Mouse (Mus musculus) layer of hippocampus, adult 9-10 months (tissue): Measurements from ENCODE around the gene Car9.
A peak's percentile ranks its signal among the peaks of the same experiment; 100 is the strongest.

ENCODE experiments used
- DNase-seq: peaks from one replicate; pipeline ENCODE4 v3.0.0; 2022; ENCODE audit warnings: low spot score

Gene Car9

GRCm38 (mm10) chr4:43493846-43494240, 12.9 kb upstream of the Car9 start:
- no peak for DNase-seq

- no peak for DNase-seq
Measured at GRCm38 (mm10) chr4:43496587-43496986, 10.2 kb upstream of the Car9 start.

- DNase-seq, result no peak
Measured at GRCm38 (mm10) chr4:43497405-43497804, 9.4 kb upstream of the Car9 start.

- no peak for DNase-seq
Measured at GRCm38 (mm10) chr4:43497946-43498345, 8.8 kb upstream of the Car9 start.

GRCm38 (mm10) chr4:43498983-43499382, 7.8 kb upstream of the Car9 start:
- DNase-seq, result no peak

DNA sequence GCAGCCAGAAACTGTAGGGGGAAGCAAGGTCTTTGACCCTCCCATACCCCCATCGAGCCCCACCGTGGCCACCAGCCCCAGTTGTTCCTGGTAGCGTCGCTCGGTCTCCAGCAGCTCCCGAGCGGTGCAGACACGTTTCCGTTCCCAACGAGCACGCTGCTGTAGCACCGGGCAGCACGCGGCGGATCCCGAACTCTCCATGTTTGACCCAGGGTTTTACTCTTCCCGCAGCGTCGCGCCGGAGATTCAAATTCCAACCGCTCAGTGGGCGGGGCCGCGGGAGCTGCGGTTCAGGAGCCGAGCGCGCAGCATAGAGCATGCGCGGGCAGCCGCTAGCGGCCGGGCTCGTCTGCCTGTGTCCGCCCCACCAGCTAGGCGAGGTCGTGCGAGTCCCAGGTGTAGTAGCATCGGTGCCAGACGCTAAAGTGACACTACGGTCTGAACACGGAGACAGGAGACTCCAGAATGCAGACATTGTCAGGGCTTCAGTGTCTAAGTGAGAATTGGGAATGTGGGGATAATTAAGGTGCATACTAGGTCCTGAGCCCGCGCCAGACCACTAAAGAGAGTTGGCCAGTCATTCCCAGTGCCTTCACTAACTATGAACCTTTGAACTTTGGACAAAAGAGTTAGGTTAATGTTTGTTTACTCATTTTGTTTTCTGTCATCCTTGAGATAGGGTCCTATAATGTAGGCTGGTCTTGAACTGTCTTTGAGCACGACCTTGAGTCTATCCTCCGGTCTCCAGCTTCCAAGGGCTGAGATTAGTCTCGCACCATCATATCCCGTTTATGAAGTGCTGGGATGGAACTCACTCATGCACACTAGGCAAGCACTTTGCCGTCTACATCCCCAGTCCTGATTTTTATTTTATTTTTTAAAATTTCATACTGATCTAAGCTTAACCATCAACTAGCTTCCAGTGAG, 7.1 kb upstream of the Car9 start, which contains the start of gene Arhgef39:
Gene Arhgef39, minus strand, starts transcription at position 289 of the 927 bp plus-strand sequence.
- DNase-seq, result no peak

GRCm38 (mm10) chr4:43503041-43503440, 3.7 kb upstream of the Car9 start:
- DNase-seq, result no peak

DNA sequence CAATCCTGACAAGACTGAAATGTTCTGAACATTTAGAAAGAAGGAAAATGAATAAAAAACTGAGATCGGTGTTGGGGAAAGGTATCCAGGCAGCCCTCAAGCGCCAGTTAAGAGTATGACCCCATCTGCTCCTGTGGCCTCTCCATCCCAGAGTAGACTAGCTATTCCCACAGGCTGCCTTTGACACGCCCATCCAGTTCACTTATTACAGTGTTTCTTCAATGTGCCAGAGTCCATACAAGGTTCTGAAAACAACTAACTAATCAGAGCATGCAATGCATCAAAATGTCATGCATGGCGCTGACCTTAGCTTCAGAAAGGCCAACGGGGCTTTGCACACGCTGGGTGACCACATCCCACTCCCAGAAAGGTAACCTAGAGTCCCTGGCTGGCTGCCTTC, 3.3 kb upstream of the Car9 start:
- DNase-seq, result no peak

- no peak for DNase-seq
Measured at GRCm38 (mm10) chr4:43504269-43504668, 2.5 kb upstream of the Car9 start.

DNA sequence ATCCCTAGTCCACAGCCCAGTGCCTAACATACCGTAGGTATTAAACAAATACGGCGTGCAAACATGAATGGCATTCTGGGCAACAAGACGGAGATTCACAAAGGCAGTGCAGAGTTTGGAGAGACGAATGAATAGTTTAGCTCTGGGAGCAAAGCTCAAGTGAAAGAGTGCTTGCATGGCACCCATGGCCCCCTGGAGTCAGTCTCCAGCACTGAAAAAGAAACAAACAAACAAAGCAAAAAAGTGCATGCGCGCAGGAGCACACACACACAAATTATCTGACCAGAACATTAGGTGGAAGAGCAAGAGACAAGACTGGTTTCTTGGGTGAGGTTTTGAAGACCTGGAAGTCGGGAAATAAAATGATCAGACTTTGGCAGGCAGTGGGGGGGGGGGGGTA, 692 bp upstream of the Car9 start:
- no peak for DNase-seq

- no peak for DNase-seq
Measured at GRCm38 (mm10) chr4:43507938-43508665, 1.3 kb downstream of the Car9 start.

- DNase-seq, result no peak
Measured at GRCm38 (mm10) chr4:43508666-43508997, 1.9 kb downstream of the Car9 start.

DNA sequence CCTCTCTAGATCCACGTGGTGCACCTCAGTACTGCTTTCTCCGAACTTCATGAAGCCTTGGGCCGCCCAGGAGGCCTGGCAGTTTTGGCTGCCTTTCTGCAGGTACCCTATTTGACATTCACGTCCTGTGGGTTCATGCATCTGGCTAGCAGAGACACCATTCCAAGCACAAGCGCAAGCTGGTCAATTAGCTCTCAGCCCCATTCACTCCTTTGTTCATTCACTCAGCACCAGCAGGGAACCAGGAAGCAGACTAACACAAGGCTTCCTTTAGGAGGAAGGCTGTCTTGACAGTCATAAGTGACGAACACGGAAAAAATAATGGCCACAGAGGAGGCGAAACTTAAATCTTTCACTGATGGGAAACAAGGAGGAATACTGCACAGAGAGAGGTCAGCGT, 2.3 kb downstream of the Car9 start:
- DNase-seq, result no peak

DNA sequence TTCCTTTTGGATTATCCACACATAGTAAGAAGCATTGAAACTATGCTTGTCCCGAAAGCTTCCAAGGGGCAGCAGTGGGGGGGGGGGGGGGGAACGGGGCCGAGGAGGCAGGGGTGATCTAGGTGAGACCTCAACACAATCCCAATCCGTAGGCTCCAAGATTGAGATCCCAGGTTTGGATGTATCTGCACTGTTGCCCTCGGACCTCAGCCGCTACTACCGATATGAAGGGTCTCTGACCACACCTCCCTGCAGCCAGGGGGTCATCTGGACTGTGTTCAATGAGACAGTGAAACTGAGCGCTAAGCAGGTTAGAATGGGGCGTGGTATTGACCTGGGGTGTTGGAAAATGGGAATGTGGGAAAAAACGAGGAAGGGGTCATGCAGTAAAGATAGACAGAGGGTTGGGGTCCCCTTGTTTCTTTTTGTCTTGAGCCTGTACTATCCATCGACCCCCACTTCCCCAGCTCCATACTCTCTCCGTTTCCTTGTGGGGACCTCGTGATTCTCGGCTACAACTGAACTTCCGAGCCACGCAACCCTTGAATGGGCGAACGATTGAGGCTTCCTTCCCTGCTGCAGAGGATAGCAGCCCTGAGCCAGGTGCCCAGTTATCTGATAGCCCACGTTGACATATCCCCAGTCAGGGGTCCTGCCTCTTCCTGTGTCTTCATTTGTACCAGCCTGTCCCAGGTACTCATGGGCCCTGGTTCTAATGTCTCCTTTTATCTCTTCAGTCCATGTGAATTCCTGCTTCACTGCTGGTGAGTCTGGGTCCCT, 5.1 kb downstream of the Car9 start:
- DNase-seq, result no peak

- no peak for DNase-seq
Measured at GRCm38 (mm10) chr4:43512653-43513052, 5.9 kb downstream of the Car9 start.

DNA sequence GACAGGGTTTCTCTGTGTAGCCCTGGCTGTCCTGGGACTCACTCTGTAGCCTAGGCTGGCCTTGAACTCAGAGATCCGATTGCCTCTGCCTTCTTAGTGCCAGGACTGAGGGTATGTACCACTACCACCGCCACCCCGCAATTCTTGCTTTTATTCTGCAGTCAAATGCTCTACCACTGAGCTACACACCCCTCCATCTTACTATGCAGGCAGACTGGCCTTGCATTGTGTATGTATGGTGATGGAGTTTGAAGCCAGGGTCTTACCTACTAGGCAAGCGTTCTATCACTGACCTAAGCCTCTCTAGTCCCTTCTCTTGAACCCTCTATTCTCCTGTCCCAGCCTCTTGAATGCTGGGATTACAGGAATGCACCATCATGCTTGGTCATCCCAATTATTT, 6.5 kb downstream of the Car9 start:
- DNase-seq, result no peak

GRCm38 (mm10) chr4:43513791-43514190, 7.0 kb downstream of the Car9 start:
- DNase-seq, result no peak

- DNase-seq, result no peak
Measured at GRCm38 (mm10) chr4:43515764-43516708, 9.3 kb downstream of the Car9 start.

- no peak for DNase-seq
Measured at GRCm38 (mm10) chr4:43519551-43519950, 12.8 kb downstream of the Car9 start.

GRCm38 (mm10) chr4:43519956-43520355, 13.2 kb downstream of the Car9 start:
- DNase-seq, result peak; percentile 86

- DNase-seq, result no peak
Measured at GRCm38 (mm10) chr4:43527880-43528279, 21.1 kb downstream of the Car9 start.
